Mouse (Mus musculus) retina, adult 2 months (tissue): ENCODE measurements around the gene Tle1.
A peak's percentile ranks its signal among the peaks of the same experiment; 100 is the strongest.

Experiments used
- DNase-seq: peaks from one replicate; pipeline ENCODE4 v3.0.0-alpha.2; 2012; ENCODE audit warnings: low read depth, low spot score

Tle1 gene

DNA sequence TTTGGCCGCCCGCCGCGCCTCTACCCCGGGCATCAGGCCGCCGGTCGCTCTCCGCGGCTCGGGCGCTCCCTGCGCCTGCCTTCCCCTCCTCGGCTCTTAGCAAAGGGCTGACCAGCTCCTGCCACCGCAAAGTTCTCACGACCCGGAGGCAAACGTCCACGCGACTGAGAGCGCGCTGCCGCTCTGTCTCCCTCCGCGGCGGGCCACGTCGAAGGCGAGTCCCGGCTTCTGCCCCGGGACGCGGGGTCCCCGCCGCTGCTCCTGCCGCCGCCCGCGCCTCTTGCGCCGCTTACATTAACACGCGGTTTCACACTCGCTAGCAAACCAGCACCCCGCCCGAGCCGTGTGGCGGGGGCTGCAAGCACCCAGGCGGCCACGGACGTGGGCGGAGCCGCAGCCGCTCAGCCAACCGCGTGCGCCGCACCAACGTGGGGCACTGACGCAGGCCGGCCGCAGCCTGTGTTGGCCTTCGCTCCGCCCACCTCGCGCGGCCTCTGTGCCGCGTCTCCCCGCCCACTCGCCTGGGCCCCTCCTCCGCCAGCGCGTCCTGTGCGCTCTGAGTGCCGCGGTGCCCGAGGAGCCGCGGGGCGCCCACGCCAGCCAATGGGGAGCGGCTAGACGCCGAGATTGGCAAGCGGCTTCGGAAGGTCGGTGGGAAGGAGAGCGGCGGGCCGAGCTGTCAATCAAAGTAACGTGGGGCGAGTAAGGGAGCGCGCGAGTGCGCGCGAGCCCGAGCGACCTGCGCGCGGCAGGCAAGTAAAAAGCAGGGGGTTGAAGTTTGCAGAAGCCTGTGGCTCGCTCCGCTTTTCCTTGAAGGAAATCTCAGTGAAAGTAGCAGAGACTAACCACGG lies at the start of gene Tle1:
Tle1 (minus strand) TSS at position 361 of the 851 bp plus-strand sequence.
- DNase-seq = peak; percentile 83

GRCm38 (mm10) chr4:72233584-72234219 lies 33.0 kb upstream of the Tle1 start:
- no peak for DNase-seq

DNA sequence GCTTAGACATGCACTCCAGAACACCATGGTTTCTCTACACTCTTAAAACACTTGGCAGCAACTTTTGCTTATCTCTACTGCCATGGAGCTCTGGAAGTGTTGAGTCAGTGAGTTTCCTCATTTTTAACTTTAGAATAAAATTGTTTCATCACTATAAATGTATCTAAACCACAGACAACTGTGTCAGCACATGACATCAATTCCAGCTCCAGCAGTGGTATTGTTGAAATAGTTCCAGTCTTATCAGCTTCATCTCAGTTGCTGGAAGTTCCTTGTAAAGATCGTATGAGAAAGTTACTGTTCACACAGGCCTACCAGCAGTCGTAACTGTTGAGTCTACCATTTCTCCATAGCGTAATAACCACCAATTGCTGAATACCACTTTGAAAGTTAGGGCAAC lies 31.5 kb upstream of the Tle1 start:
- no peak for DNase-seq

- DNase-seq = no peak
Measured at GRCm38 (mm10) chr4:72230832-72231231, 30.1 kb upstream of the Tle1 start.

DNA sequence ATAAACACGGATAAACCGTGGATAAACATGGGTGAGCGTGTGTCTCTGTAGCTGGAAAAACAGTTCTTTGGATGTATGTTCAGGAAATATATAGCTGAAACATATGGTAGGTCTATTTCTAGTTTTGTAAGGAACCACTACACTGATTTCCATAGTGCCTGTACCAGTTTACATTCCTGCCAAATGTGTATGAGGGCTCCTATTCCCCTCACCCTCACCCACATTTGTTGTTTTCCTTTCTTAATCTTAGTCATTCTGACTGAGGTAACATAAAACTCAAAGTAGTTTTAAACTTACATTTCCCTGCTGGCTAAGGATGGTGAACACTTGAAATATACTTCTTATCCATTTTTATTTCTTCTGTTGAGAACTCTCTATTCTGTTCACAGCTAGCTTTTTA lies 20.9 kb upstream of the Tle1 start:
- DNase-seq = no peak

GRCm38 (mm10) chr4:72204420-72205045 lies 3.8 kb upstream of the Tle1 start:
- DNase-seq = no peak

- no peak for DNase-seq
Measured at GRCm38 (mm10) chr4:72201521-72201991, 837 bp upstream of the Tle1 start.

DNA sequence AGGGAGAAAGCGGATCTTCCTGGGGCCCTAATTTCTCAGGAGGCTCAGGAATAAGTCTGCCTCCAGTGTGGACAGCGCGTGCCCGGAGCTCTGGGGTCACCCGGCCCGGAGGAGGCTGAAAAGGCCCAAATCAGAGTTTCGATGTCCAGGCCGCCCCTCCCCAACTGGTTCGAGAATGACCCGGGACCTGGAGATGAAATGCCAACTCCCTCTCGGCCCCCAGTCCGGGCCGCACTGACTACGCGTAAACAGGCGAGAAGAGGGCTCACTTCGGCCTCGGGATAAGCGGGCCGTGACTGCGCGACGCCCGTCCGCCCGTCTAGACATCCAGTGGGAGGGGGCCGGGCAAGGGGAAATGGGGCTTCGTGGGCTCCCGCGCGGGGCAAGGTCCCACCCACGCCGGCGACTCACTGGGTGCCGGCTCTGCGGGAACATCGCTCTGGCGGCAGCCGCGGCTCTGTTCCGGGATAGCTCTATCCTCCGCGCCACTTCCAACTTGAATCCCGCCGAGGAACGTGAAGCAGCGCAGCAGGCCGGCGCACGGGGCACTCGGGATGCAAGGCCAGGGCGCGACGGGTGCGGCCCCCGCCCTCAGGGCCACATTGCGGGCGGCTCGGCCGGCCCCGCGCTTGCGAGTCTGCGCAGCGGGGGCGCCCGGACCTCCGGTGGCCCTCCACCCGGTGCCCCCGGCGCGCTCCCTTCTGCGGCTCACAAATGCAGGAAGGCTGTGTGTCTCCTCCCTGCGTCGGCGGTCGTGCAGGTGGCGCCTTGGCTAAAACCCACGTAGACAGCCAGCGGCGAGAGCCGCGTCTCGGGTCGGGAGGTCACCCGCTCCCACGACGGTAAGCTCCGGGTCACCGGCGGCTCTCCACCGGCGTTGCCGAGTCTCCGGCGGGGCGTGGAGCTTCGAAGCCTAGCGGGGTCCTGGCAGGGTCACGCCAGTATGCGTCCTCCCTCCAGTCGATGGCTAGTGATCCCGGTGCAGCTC lies 854 bp downstream of the Tle1 start:
- DNase-seq = no peak

DNA sequence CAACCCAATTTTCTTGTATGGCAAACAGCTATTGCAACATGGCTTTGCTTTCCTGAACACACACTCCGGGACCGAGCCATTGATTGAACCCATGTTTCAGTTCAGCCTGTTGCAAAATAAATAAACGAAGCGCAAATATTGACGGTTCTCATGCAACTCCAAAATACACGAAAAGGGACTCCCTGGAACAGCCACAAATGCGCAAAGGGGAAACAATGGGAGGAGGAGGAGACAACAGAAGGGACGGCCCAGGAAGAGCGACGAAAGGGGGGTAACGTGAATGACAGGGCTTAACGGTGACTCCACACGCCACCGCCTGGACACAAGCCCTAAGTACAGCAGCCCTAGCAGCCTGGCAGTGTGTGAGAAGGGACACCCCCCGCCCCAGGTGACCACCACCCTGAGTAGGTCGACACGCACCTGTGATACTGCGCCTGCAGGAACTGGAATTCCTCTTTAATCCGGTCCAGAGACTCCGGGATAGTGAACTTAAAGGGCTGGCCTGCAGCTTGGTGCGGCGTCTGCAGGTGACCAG lies 1.8 kb downstream of the Tle1 start:
- DNase-seq = peak; percentile 43

- DNase-seq = no peak
Measured at GRCm38 (mm10) chr4:72197888-72198605, 2.7 kb downstream of the Tle1 start.

DNA sequence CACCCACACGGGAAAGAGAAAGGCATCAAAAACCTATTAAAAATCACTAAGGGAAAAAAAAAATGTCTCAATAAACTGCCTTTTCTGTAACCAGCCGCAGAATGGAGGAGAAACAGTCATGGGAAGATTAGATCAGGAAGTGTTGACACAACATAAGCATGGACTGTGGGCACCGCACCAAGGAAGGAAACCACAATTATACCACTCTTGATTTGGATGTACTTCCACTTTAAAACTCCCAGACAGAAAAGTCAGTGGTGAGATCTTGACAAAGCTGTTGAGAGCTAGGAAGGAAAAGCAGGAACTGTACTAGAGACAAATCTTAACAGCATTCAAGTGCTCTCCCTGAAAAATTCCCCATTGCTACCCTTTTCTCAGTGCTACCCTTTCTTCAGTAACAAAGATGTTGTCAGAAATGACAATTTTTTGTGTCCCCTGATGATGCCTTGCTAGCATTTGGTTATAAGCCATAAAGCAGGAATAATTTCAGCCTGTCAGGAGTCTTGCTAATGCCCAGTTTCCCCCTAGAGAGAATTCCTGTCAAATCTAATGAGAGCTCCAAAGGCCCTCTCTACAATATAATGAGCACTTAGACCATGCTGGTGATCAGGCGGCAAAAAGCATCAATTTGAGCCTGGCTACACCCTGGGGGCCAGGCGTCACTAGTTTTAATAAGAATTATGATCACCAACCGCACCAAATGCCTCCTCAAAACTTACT lies 5.4 kb downstream of the Tle1 start:
- no peak for DNase-seq

GRCm38 (mm10) chr4:72193276-72193675 lies 7.4 kb downstream of the Tle1 start:
- no peak for DNase-seq

- no peak for DNase-seq
Measured at GRCm38 (mm10) chr4:72184476-72184875, 16.2 kb downstream of the Tle1 start.

DNA sequence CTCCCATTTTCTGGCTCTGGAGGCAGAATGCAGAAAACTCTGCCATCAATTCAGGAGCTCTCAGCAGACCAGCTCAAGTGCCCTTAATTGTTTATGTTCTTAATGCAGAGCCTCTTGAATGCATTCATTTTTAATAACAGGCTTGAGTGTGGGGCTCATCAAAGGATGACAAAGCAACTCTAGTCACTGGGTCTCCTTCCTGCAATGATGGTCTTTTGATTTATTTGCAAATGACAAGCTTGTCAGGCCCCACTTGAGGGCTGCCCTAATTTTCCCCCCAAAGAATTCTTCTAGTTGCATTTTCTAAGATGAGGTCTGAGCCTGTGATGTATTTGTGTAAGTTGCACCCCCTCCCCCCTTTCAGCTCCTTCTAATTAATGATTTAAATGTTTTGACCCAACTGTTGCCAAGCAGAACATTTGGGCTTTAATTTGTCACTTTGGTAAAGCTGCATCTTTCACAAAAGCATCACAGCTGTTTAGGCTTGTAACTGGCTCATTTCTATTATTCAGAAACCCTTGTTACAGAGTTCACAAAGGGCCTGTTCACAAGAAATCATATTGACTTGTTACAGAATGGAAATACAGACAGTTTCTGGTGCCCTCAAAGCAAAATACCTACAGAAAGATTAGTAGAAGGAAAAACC lies 18.3 kb downstream of the Tle1 start:
- no peak for DNase-seq

DNA sequence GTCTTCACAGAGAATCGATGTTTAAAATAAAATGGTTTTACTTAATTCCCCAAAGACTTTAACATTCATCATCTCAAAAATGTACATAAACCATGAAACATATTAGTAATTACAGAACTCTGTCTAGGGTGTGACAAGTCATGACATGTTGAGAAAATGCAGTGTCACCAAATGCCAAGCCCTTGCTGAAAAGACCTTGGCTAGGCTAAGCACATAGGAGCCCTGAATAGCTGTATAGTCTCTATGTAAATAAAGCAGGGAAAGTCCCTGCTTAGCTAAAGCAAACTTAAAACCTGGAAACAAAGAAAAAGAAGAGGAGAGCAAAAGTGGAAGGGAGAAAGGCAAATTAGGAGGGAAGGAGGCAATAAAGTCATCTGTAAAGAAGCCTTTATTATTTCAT lies 24.8 kb downstream of the Tle1 start:
- no peak for DNase-seq

GRCm38 (mm10) chr4:72168267-72168666 lies 32.5 kb downstream of the Tle1 start:
- DNase-seq = no peak

- DNase-seq = no peak
Measured at GRCm38 (mm10) chr4:72167761-72168229, 32.9 kb downstream of the Tle1 start.

- no peak for DNase-seq
Measured at GRCm38 (mm10) chr4:72167171-72167570, 33.5 kb downstream of the Tle1 start.

- DNase-seq = no peak
Measured at GRCm38 (mm10) chr4:72166561-72166960, 34.2 kb downstream of the Tle1 start.
